Mouse (Mus musculus) lung, adult 2 months (tissue): ENCODE data around the gene Stk10.

Experiments
- CTCF ChIP-seq: fragments of 200-500 bp; IDR thresholded peaks from 2 replicates; pipeline ENCODE4 v1.5.1; 2011; ENCODE audit warnings: mild to moderate bottlenecking, low read length, control low read depth; ENCODE audit not compliant: insufficient read depth
- POLR2A ChIP-seq: fragments of 200-500 bp; IDR thresholded peaks from 2 replicates; pipeline ENCODE4 v1.6.1; 2011; ENCODE audit warnings: low read depth, mild to moderate bottlenecking, control low read depth, low read length, borderline replicate concordance; ENCODE audit errors: extremely low read depth

DNA sequence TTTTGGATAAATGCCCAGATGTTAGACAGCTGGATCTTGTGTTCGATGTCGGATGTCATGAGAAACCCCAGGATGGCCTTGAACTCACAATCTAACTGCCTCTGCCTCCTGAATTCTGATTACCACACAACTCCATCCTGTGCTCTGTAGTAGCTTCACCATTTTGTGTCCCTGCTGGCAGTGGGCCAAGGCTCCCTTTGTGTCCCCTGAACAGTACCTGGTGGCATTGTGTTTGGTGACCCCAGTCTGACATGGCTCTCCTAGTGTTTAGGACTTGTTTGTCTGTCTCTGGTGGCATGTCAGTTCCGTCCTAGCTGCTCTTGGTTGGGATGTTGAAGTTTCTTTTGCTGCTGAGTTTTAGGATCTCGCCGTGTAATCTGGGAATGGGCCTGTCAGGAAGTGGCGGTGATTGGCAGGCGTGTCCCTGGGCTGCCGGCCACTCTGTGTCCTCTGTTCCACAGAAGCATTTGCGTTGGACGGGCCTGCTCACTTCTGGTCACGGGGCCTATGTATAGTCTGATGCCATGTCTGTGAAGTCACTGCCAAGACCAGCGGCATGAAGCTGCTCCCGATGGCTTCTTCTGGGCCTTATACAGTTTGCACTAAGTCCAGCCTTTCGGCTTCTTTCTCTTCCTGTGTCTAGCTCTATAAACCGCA lies 35.7 kb downstream of the Stk10 start:
- TF ChIP-seq POLR2A (no peak), CTCF (no peak)
